Mouse (Mus musculus): ENCODE measurements around the gene Olfm2.

DNA sequence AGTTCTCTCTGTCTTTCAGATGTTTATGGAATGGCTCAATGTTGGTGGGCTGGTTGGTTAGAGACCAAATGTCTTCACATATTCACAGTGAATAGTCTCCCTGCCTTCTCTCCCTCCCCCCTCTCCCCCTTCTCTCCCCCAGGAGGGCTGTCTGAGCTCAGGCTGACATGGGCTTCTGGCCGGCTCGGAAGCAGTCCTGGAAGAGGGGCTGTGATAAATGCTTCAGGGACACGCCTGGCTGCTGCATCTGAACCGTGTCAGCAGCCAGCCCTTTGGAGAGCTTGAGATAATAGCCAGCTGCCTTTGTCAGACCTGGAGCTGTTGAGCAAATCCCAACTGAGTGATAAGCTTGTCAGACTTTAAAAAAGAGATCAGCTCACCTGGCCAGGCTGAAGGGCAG is 56.2 kb downstream of the Olfm2 start:
- TF ChIP-seq TBP (conservative IDR thresholded peaks at IDR 0.05; ENCODE audit: low read depth, low read length) (no peak), USF2 (conservative IDR thresholded peaks at IDR 0.05; ENCODE audit: low read depth, low read length) (no peak), RAD21 (IDR thresholded peaks at IDR 0.05; ENCODE audit: low read depth, low read length) (no peak), MAZ (IDR thresholded peaks at IDR 0.05; ENCODE audit: low read depth, low read length) (no peak)
